Mouse (Mus musculus) liver, embryonic 13.5 days (tissue): ENCODE measurements around the gene Vmn1r22. TPM values are rescaled to one million over a fixed set of nuclear protein-coding genes. Genes with fewer than 3 reads are reported as not detected.
A peak's percentile ranks its signal among the peaks of the same experiment; 100 is the strongest.
"Not testable (repeated sequence)": the region's sequence is repeated elsewhere in the genome, so short reads cannot be mapped to it uniquely, and the experiment has no call there.

ENCODE experiments used
- ATAC-seq: fragments of 200-750 bp; cut with Nextera tagmentation; 2 replicates; pipeline ENCODE4 v1.8.0; 2017; ENCODE audit warnings: low read depth, mild to moderate bottlenecking, moderate number of reproducible peaks, moderate library complexity
- DNase-seq: peaks from one replicate; pipeline ENCODE4 v3.0.0; 2022
- H3K27ac ChIP-seq: fragments of 300-500 bp; sonication (generic); 2 replicates; pipeline ENCODE4 v1.5.1; 2015; ENCODE audit warnings: moderate library complexity, mild to moderate bottlenecking, inconsistent platforms
- H3K27me3 ChIP-seq: fragments of 300-500 bp; sonication (generic); 2 replicates; pipeline ENCODE4 v1.6.1; 2015; ENCODE audit warnings: mild to moderate bottlenecking, inconsistent platforms
- H3K36me3 ChIP-seq: fragments of 300-500 bp; sonication (generic); 2 replicates; pipeline ENCODE4 v1.6.1; 2015; ENCODE audit warnings: mild to moderate bottlenecking, inconsistent platforms
- H3K4me1 ChIP-seq: fragments of 300-500 bp; sonication (generic); replicated peaks from 2 replicates; pipeline ENCODE4 v1.6.1; 2015; ENCODE audit warnings: inconsistent platforms
- H3K4me2 ChIP-seq: fragments of 300-500 bp; sonication (generic); 2 replicates; pipeline ENCODE4 v1.6.1; 2015; ENCODE audit warnings: inconsistent platforms, mild to moderate bottlenecking, moderate library complexity
- H3K4me3 ChIP-seq: fragments of 300-500 bp; sonication (generic); replicated peaks from 2 replicates; pipeline ENCODE4 v1.5.1; 2015; ENCODE audit warnings: mild to moderate bottlenecking, inconsistent platforms
- H3K9ac ChIP-seq: fragments of 300-500 bp; sonication (generic); 2 replicates; pipeline ENCODE4 v1.6.1; 2015; ENCODE audit warnings: mild to moderate bottlenecking, inconsistent platforms
- H3K9me3 ChIP-seq: fragments of 300-500 bp; sonication (generic); replicated peaks from 2 replicates; pipeline ENCODE4 v1.6.1; 2016; ENCODE audit warnings: inconsistent platforms
- WGBS: fragments of 180-500 bp; shearing (Covaris S2); methylation state at CpG from one replicate; pipeline ENCODE4 v1.1.7; 2015; ENCODE audit not compliant: insufficient replicate concordance; 5-methylcytosine and 5-hydroxymethylcytosine counted together
- polyA plus RNA-seq: library from polyadenylated mRNA; unstranded; fragments of >200 nt; fragmentation: Nextera tagmentation; extraction: Ambion mirVana; gene quantifications from 2 replicates; pipeline ENCODE4 v1.2.1, GENCODE M21; 2015

Gene Vmn1r22
- polyA plus RNA-seq = not detected in 2 replicates

DNA sequence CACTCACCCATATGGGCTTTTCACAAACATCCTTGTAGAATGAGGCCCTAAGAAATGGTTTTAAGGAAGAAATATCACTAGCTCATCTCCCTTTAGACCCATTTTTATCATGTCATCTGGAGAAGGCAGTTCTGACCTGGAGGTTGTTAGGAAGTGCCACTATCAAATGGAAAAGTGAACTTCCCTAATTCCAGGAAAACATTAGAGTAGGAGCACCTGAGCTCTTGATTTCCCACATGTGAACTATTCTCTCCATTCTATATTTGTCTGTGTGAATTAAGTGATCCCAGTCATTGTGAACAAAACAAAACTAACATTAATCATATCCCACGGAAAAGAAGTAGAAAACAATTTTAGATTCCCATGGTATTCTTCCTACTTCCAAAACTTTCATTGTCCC lies at the start of gene Vmn1r22:
Gene Vmn1r22 (minus strand): TSS at position 101 of the 400 bp plus-strand sequence.
- no peak for DNase-seq
- Histone ChIP-seq H3K4me3 (no peak within 1 kb of the TSS), H3K9ac (no peak within 1 kb of the TSS), H3K36me3 (no peaks in the 10 kb centered on the region), H3K4me2 (no peak within 1 kb of the TSS), H3K27ac (no peak within 1 kb of the TSS), H3K4me1 (no peaks in the 10 kb centered on the region), H3K27me3 (no peaks in the 10 kb centered on the region), H3K9me3 (no peaks in the 10 kb centered on the region)
- WGBS = 56% methylated on average over 1 of the region's 1 CpGs
- ATAC-seq = no peak

DNA sequence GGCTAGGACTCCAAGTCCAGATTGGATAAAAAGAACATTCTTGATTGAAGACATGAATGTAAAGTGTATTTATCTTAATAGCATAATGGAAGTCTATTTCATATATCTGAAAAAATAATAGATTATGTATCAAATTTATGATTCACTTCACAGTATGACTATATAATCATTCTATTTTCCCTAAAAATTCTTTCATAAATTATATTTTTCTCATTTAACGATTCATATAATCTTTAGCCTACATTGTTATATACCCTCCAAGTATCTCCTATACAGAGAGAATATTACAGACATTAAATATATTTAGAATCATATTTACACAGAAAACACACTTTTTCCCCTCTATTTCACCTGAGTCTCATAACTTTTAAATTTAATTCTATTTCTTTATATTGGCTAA lies 18.9 kb upstream of the Vmn1r22 start, which contains the start of gene Vmn1r23:
Gene Vmn1r23 (minus strand): TSS at position 101 of the 400 bp plus-strand sequence.
- Histone ChIP-seq H3K4me3 (no peak within 1 kb of the TSS), H3K36me3 (no peaks in the 10 kb centered on the region), H3K4me2 (no peak within 1 kb of the TSS), H3K27ac (no peak within 1 kb of the TSS), H3K4me1 (no peaks in the 10 kb centered on the region), H3K9me3 (no peaks in the 10 kb centered on the region), H3K27me3 (no peaks in the 10 kb centered on the region), H3K9ac (no peak within 1 kb of the TSS)
- 69% methylated on average over 1 of the region's 1 CpGs for WGBS
- DNase-seq = no peak
- no peak for ATAC-seq

DNA sequence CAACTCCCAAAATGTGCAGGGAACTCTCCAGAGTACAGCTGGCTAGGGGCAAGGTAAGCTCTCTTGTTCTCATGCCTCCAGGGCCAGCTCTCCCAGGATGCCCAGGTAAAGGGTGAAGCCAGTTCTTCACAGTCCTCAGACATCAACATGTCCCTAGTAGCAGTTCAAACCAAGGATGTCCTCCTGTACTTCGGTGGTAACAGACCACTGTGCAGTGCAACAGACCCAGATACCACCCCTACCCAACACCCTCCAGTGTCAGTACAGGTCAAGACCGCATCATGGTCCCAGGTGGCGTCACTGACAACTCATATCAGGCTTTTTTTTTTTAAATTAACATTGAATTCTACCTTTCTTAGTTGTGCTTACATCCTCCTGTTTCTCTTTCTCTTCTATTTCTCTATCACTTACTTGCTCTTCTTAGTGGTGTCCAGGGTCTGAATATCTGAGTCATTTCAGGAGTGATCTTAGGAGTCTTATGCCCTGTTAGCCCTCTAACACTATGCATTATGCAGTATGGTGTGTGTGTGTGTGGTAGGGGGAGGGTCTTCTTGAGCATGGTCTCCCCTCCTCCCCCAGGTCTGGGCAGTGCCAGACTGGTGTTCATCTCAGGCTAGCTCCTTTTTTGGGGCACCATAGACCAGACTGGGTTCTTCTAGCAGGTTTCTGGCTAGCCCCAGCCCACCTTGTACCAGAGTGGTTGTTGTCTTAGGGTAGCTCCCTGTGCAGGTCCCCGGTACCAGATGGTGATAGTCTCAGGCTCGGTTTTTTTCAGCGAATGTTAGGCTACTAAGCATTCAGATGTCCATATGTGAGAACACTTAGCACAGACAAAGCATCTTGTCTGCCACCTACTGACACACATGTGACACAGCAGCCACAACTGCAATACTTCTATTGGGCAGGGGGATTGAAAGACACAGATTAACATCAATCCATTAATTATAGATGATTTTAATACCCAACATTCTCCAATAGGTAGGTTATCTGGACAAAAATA lies 48.5 kb downstream of the Vmn1r22 start:
- H3K4me2 ChIP-seq = 0 out of 2 replicates have a peak overlapping the region, but pooled peaks have one; percentile 4
- no peaks in the 10 kb centered on the region for H3K36me3 ChIP-seq
- no peaks in the 10 kb centered on the region for H3K9me3 ChIP-seq
- peak; percentile 82 for ATAC-seq
- DNase-seq = peak; percentile 31
- no peak overlapping the region for H3K27ac ChIP-seq
- H3K27me3 ChIP-seq = no peaks in the 10 kb centered on the region
- H3K4me1 ChIP-seq = peaks cover 6% of the 10 kb centered on the region
- WGBS = 41% methylated on average over 6 of the region's 6 CpGs
- H3K9ac ChIP-seq = peak overlapping the region; percentile 49; the same call in 1 of the 2 replicates
- no peak overlapping the region for H3K4me3 ChIP-seq

DNA sequence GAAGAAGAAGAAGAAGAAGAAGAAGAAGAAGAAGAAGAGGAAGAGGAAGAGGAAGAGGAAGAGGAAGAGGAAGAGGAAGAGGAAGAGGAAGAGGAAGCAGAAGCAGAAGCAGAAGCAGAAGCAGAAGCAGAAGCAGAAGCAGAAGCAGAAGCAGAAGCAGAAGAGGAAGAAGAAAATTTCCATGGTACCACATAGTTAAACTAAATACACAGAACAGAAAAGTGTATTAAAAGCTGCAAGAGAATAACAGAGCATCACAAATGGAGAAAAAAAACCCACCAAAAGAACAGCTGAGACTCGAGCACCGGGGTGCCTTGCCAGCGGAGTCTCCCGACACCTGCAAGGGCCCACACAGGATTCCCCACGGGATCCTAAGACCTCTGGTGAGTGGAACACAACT lies 56.7 kb downstream of the Vmn1r22 start:
- not testable (repeated sequence) for H3K4me1 ChIP-seq, H3K4me2 ChIP-seq, ATAC-seq, H3K9ac ChIP-seq, H3K9me3 ChIP-seq, H3K27ac ChIP-seq, H3K4me3 ChIP-seq, H3K36me3 ChIP-seq, H3K27me3 ChIP-seq, DNase-seq
- WGBS = 80% methylated on average over 5 of the region's 5 CpGs

DNA sequence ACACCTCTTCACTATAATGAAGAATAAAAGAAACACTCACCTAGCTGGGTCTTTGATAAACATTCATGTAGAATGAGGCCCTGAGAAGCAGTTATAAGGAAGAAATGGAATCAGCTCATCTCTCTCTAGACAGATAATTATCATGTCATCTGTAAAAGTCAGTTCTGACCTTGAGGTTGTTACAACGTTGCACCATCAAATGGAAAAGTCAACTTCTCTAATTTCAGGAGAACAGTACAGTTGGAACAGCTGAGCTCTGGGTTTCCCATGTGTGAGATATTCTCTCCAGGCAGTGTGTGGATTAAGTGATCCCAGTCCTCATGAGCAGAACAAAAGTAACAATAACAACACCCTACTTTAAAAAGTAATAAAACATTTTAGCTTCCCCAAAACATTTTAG lies 57.5 kb downstream of the Vmn1r22 start, which contains the start of gene Vmn1r21:
Gene Vmn1r21 (minus strand): TSS at position 58 of the 400 bp plus-strand sequence.
- Histone ChIP-seq H3K27me3 (no peaks in the 10 kb centered on the region), H3K9ac (no peak within 1 kb of the TSS), H3K4me1 (no peaks in the 10 kb centered on the region), H3K36me3 (no peaks in the 10 kb centered on the region), H3K4me2 (no peak within 1 kb of the TSS), H3K9me3 (no peaks in the 10 kb centered on the region), H3K27ac (no peak within 1 kb of the TSS), H3K4me3 (no peak within 1 kb of the TSS)
- 23% methylated on average over 1 of the region's 1 CpGs for WGBS
- DNase-seq (no peak), ATAC-seq (no peak)

Other genes starting within 250 kb of the Vmn1r22 start
- gene Pyurf, start 215.9 kb downstream of the Vmn1r22 start, polyA plus RNA-seq = 7.7 and 7.9 TPM in 2 replicates
- gene Lancl2, start 205.5 kb downstream of the Vmn1r22 start, polyA plus RNA-seq = 14.5 and 18.6 TPM in 2 replicates
- 43.7 and 50.6 TPM in 2 replicates for gene Vopp1, start 82.9 kb downstream of the Vmn1r22 start, polyA plus RNA-seq
- not detected in 2 replicates for gene Vmn1r21, start 57.7 kb downstream of the Vmn1r22 start, polyA plus RNA-seq
- gene Vmn1r23, start 18.8 kb upstream of the Vmn1r22 start, polyA plus RNA-seq = not detected in 2 replicates
- gene Vmn1r24, start 53.5 kb upstream of the Vmn1r22 start, polyA plus RNA-seq = not detected in 2 replicates
- gene Vmn1r25, start 72.8 kb upstream of the Vmn1r22 start, polyA plus RNA-seq = not detected in 2 replicates
- not detected in 2 replicates for gene Vmn1r26, start 107.1 kb upstream of the Vmn1r22 start, polyA plus RNA-seq